Mouse (Mus musculus) hindbrain, embryonic 15.5 days (tissue): Measurements from ENCODE around the gene Gm10273. TPM values are rescaled to one million over a fixed set of nuclear protein-coding genes. Genes with fewer than 3 reads are reported as not detected.

Experiments used
- ATAC-seq: fragments of 200-750 bp; cut with Nextera tagmentation; 2 replicates; pipeline ENCODE4 v1.8.0; 2017; ENCODE audit warnings: low read depth, moderate number of reproducible peaks, moderate TSS enrichment; ENCODE audit not compliant: low FRiP score
- H3K27ac ChIP-seq: fragments of 300-500 bp; sonication (generic); replicated peaks from 2 replicates; pipeline ENCODE4 v1.5.1; 2015; ENCODE audit warnings: mild to moderate bottlenecking, inconsistent platforms
- H3K27me3 ChIP-seq: fragments of 300-500 bp; sonication (generic); 2 replicates; pipeline ENCODE4 v1.6.1; 2015; ENCODE audit warnings: control low read depth, inconsistent platforms
- H3K36me3 ChIP-seq: fragments of 300-500 bp; sonication (generic); 2 replicates; pipeline ENCODE4 v1.6.1; 2015; ENCODE audit warnings: control low read depth, inconsistent platforms
- H3K4me1 ChIP-seq: fragments of 300-500 bp; sonication (generic); replicated peaks from 2 replicates; pipeline ENCODE4 v1.6.1; 2015; ENCODE audit warnings: control low read depth, inconsistent platforms
- H3K4me2 ChIP-seq: fragments of 300-500 bp; sonication (generic); 2 replicates; pipeline ENCODE4 v1.6.1; 2015; ENCODE audit warnings: moderate library complexity, mild to moderate bottlenecking, inconsistent platforms
- H3K4me3 ChIP-seq: fragments of 300-500 bp; sonication (generic); 2 replicates; pipeline ENCODE4 v1.5.1; 2015; ENCODE audit warnings: mild to moderate bottlenecking, inconsistent platforms
- H3K9ac ChIP-seq: fragments of 300-500 bp; sonication (generic); 2 replicates; pipeline ENCODE4 v1.6.1; 2015; ENCODE audit warnings: inconsistent platforms
- H3K9me3 ChIP-seq: fragments of 300-500 bp; sonication (generic); 2 replicates; pipeline ENCODE4 v1.6.1; 2016; ENCODE audit warnings: control low read depth, inconsistent platforms
- WGBS: fragments of 180-500 bp; shearing (Covaris S2); methylation state at CpG from one replicate; pipeline ENCODE4 v1.1.7; 2015; 5-methylcytosine and 5-hydroxymethylcytosine counted together
- polyA plus RNA-seq: library from polyadenylated mRNA; unstranded; fragments of >200 nt; fragmentation: Nextera tagmentation; extraction: Ambion mirVana; gene quantifications from 2 replicates; pipeline ENCODE4 v1.2.1, GENCODE M21; 2015

The Gm10273 gene
- polyA plus RNA-seq, 1 experiment from 2014 or later = 7.9 TPM

GRCm38 (mm10) chr10:59441735-59442134 lies 46.3 kb downstream of the Gm10273 start, which contains the start of gene Oit3:
TSS of gene Oit3 (minus strand) at chr10:59441778.
- Histone ChIP-seq H3K27me3 (no peaks in the 10 kb centered on the region), H3K27ac (no peak within 1 kb of the TSS), H3K9me3 (no peaks in the 10 kb centered on the region), H3K36me3 (no peaks in the 10 kb centered on the region), H3K9ac (no peak within 1 kb of the TSS), H3K4me2 (no peak within 1 kb of the TSS), H3K4me1 (no peaks in the 10 kb centered on the region; the same call in 1 of the 2 replicates), H3K4me3 (no peak within 1 kb of the TSS)
- WGBS = 80% methylated on average over 11 of the region's 11 CpGs
- ATAC-seq = no peak

- WGBS = 24% methylated on average over 7 of the region's 7 CpGs
These were observed 47.8 kb downstream of the Gm10273 start for GRCm38 (mm10) chr10:59443212-59443611.

GRCm38 (mm10) chr10:59444106-59444505 lies 48.7 kb downstream of the Gm10273 start:
- no peaks in the 10 kb centered on the region for H3K36me3 ChIP-seq
- H3K4me3 ChIP-seq = no peak overlapping the region
- no peaks in the 10 kb centered on the region for H3K9me3 ChIP-seq
- no peak for ATAC-seq
- WGBS = 60% methylated on average over 3 of the region's 3 CpGs
- no peak overlapping the region for H3K4me2 ChIP-seq
- no peak overlapping the region for H3K27ac ChIP-seq
- H3K9ac ChIP-seq = no peak overlapping the region
- H3K27me3 ChIP-seq = no peaks in the 10 kb centered on the region
- no peaks in the 10 kb centered on the region; the same call in 1 of the 2 replicates for H3K4me1 ChIP-seq

More at GRCm38 (mm10) chr10:59443212-59443611, 47.8 kb downstream of the Gm10273 start:
- no peak overlapping the region for H3K4me2 ChIP-seq
- no peaks in the 10 kb centered on the region for H3K9me3 ChIP-seq
- no peak for ATAC-seq
- no peaks in the 10 kb centered on the region; the same call in 1 of the 2 replicates for H3K4me1 ChIP-seq
- no peaks in the 10 kb centered on the region for H3K27me3 ChIP-seq
- H3K9ac ChIP-seq = no peak overlapping the region
- H3K27ac ChIP-seq = no peak overlapping the region
- no peaks in the 10 kb centered on the region for H3K36me3 ChIP-seq
- H3K4me3 ChIP-seq = no peak overlapping the region

GRCm38 (mm10) chr10:59444635-59445034 lies 49.2 kb downstream of the Gm10273 start:
- H3K9me3 ChIP-seq = no peaks in the 10 kb centered on the region
- no peak overlapping the region for H3K4me2 ChIP-seq
- no peak overlapping the region for H3K27ac ChIP-seq
- no peak overlapping the region for H3K9ac ChIP-seq
- H3K36me3 ChIP-seq = no peaks in the 10 kb centered on the region
- no peak for ATAC-seq
- H3K4me1 ChIP-seq = no peaks in the 10 kb centered on the region; the same call in 1 of the 2 replicates
- H3K27me3 ChIP-seq = no peaks in the 10 kb centered on the region
- whole genome bisulfite sequencing = 32% methylated on average over 8 of the region's 8 CpGs
- no peak overlapping the region for H3K4me3 ChIP-seq

Other genes starting within 250 kb of the Gm10273 start
- 15.4 and 17.0 TPM in 2 replicates for gene Sept10, start 173.8 kb upstream of the Gm10273 start, polyA plus RNA-seq
- gene Sowahc, start 173.7 kb upstream of the Gm10273 start, polyA plus RNA-seq = 18.2 and 19.2 TPM in 2 replicates
- gene P4ha1, start 72.3 kb upstream of the Gm10273 start, polyA plus RNA-seq = 28.7 and 28.8 TPM in 2 replicates
- not detected in 2 replicates for gene Pla2g12b, start 8.0 kb downstream of the Gm10273 start, polyA plus RNA-seq
- gene Oit3, start 46.1 kb downstream of the Gm10273 start, polyA plus RNA-seq = 0.18 and 0.40 TPM in 2 replicates
- gene Gm10322, start 220.4 kb downstream of the Gm10273 start, polyA plus RNA-seq = not detected in 2 replicates
- 31.7 and 34.6 TPM in 2 replicates for gene Mcu, start 221.1 kb downstream of the Gm10273 start, polyA plus RNA-seq